Mouse (Mus musculus) heart, postnatal 0 days (tissue): ENCODE measurements at regions not wholly inside any gene's neighbourhood (a gene's known extent, or its start where the extent isn't known, plus 50 kb on each side); places are given as distances from the start of the nearest gene placed in this dataset.
A peak's percentile ranks its signal among the peaks of the same experiment; 100 is the strongest.

ENCODE experiments used
- ATAC-seq: fragments of 200-750 bp; cut with Nextera tagmentation; 2 replicates; pipeline ENCODE4 v1.8.0; 2017; ENCODE audit warnings: low read depth, moderate number of reproducible peaks, moderate library complexity; ENCODE audit not compliant: insufficient read depth
- DNase-seq: peaks from one replicate; pipeline ENCODE4 v3.0.0-alpha.2; 2016; ENCODE audit warnings: low spot score
- H3K27ac ChIP-seq: fragments of 300-500 bp; sonication (generic); 2 replicates; pipeline ENCODE4 v1.5.1; 2014; ENCODE audit warnings: low read depth, mild to moderate bottlenecking
- H3K27me3 ChIP-seq: fragments of 300-500 bp; sonication (generic); 2 replicates; pipeline ENCODE4 v1.6.1; 2014; ENCODE audit warnings: low read length, mixed read lengths; ENCODE audit not compliant: control insufficient read depth, insufficient read depth
- H3K36me3 ChIP-seq: fragments of 300-500 bp; sonication (generic); replicated peaks from 2 replicates; pipeline ENCODE4 v1.6.1; 2014; ENCODE audit warnings: low read length, mixed read lengths; ENCODE audit not compliant: control insufficient read depth, insufficient read depth
- H3K4me1 ChIP-seq: fragments of 300-500 bp; sonication (generic); 2 replicates; pipeline ENCODE4 v1.6.1; 2014; ENCODE audit warnings: antibody characterized with exemption; ENCODE audit not compliant: control insufficient read depth, insufficient read depth
- H3K4me2 ChIP-seq: fragments of 300-500 bp; sonication (generic); 2 replicates; pipeline ENCODE4 v1.6.1; 2014; ENCODE audit warnings: low read depth, mild to moderate bottlenecking, low read length, moderate library complexity
- H3K4me3 ChIP-seq: fragments of 300-500 bp; sonication (generic); 2 replicates; pipeline ENCODE4 v1.5.1; 2014; ENCODE audit warnings: low read depth, low read length
- H3K9ac ChIP-seq: fragments of 300-500 bp; sonication (generic); replicated peaks from 2 replicates; pipeline ENCODE4 v1.6.1; 2014; ENCODE audit warnings: low read depth, low read length, mixed read lengths
- H3K9me3 ChIP-seq: fragments of 300-500 bp; sonication (generic); replicated peaks from 2 replicates; pipeline ENCODE4 v1.6.1; 2016; ENCODE audit warnings: low read length; ENCODE audit not compliant: control insufficient read depth
- CTCF ChIP-seq: IDR thresholded peaks from 2 replicates; pipeline ENCODE4 v1.5.1; 2016; ENCODE audit warnings: antibody characterized with exemption, control low read depth, low read depth
- EP300 ChIP-seq: IDR thresholded peaks from 2 replicates; pipeline ENCODE4 v1.6.1; 2016; ENCODE audit warnings: antibody characterized with exemption, low read depth
- WGBS: fragments of 180-500 bp; shearing (Covaris S2); extraction: QIAGEN DNeasy Blood & Tissue Kit; methylation state at CpG from one replicate; pipeline ENCODE4 v1.1.7; 2014; 5-methylcytosine and 5-hydroxymethylcytosine counted together

DNA sequence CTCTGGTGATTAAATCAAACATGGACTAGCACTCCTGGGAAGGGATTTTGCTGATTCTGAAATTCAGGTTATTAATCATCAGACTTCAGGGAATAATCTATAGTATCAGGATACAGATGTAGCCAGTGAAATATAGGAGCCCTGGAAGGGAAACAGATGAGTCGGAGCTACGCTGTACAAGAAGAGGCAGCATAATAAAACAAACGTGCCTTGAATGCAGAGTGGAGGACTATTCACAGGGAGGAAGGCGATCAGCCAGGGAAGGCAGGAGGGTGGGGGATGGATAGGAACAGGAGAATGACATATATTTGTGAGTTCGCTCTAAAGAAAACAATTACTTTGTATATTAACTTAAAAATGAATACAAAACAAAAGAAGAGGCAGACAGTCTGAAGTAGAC, 286.6 kb upstream of the Got2 start:
- H3K4me1 ChIP-seq, result no peaks in the 10 kb centered on the region
- H3K9me3 ChIP-seq, result no peaks in the 10 kb centered on the region
- no peak overlapping the region for H3K4me3 ChIP-seq
- 80% methylated on average over 5 of the region's 5 CpGs for WGBS
- DNase-seq (no peak), ATAC-seq (no peak)
- H3K36me3 ChIP-seq, result no peaks in the 10 kb centered on the region
- no peak overlapping the region for H3K9ac ChIP-seq
- no peak overlapping the region for H3K4me2 ChIP-seq
- no peaks in the 10 kb centered on the region for H3K27me3 ChIP-seq
- TF ChIP-seq EP300, result no peak
- no peak overlapping the region for H3K27ac ChIP-seq

DNA sequence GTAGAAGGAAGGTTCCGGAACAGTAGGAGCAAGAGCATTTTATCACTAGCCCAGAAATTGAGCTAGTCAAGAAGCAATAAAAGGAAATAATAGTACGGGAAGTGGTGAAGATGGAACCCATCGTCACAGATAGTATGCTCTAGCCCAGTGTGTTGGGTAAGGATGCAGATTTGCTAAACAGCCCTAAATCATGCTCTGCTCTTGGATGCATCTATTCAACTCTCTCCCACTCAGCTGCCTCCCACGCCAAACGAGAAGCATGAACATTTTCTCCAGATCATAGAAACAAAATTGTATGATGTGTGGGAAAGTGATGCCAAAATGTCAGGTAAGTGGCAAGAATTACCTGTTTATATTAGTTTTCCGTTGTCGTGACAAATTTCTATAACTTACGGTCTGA, 276.6 kb upstream of the Got2 start:
- DNase-seq (no peak), ATAC-seq (no peak)
- H3K27ac ChIP-seq, result no peak overlapping the region
- no peaks in the 10 kb centered on the region for H3K36me3 ChIP-seq
- H3K9me3 ChIP-seq, result no peaks in the 10 kb centered on the region
- WGBS, result 80% methylated on average over 8 of the region's 8 CpGs
- H3K9ac ChIP-seq, result no peak overlapping the region
- no peak overlapping the region for H3K4me3 ChIP-seq
- H3K4me2 ChIP-seq, result no peak overlapping the region
- H3K4me1 ChIP-seq, result no peaks in the 10 kb centered on the region
- TF ChIP-seq CTCF (no peak), EP300 (no peak)
- H3K27me3 ChIP-seq, result no peaks in the 10 kb centered on the region

DNA sequence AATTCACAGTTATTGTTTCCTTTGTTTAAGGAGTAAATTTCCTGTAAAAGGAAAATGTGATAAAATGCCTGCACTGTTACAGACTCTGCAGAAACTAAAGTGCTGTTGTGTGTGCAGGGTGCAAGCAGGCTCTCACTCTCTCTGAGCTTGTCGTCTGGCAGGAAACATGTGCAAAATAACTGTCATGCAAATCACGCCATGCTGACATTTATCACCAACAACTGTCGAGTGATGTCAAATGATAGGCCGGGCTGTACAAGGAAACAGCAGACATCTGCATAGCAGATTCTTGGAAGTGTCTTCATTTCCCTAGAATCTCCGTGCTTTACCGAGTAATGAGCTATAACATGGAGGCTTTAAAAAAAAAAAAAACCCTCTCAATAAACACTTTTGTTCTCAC, 271.6 kb upstream of the Got2 start:
- Histone ChIP-seq H3K9me3 (no peaks in the 10 kb centered on the region), H3K4me2 (no peak overlapping the region), H3K4me1 (no peaks in the 10 kb centered on the region), H3K27me3 (no peaks in the 10 kb centered on the region), H3K4me3 (no peak overlapping the region), H3K9ac (no peak overlapping the region), H3K27ac (no peak overlapping the region), H3K36me3 (no peaks in the 10 kb centered on the region)
- ATAC-seq, result peak; percentile 30
- DNase-seq, result no peak
- TF ChIP-seq EP300, result no peak
- 12% methylated on average over 6 of the region's 6 CpGs for WGBS

DNA sequence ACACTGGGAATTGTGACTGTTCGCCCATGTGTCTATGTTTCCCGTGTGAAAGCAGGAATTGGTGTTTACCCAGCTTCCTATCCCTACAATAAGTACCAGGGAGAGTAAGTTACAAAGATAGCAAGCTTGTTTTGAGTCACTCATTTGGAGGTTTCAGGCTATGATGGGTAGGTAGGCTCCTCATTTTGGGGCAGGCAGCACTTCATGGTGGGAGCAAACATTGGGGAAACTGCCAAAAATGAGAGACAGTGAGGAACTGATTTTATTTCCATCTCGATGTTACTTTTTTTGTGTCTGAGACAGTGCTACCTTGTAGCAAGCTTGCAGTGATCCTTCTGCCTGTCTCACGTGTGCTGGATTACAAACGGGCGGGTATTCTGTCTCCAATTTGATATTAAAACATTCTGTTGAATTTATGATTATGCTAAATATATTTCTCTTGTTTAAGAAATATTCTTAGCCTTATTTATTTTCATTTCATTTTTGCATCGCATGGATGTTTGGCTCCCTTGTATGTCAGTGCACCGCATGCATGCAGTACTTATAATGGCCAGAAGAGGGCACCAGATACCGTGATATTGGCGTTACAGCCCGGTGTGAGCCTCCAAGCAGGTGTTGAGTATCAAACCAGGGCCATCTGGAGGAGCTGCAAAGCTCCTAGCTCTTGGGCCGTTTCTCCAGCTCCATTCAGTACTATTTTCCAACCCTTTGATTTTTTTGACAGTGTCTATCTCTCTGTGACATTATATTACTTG, 264.3 kb upstream of the Got2 start:
- H3K4me1 ChIP-seq, result no peaks in the 10 kb centered on the region
- no peak overlapping the region for H3K4me3 ChIP-seq
- no peak overlapping the region for H3K9ac ChIP-seq
- H3K9me3 ChIP-seq, result no peaks in the 10 kb centered on the region
- DNase-seq (no peak), ATAC-seq (no peak)
- no peak overlapping the region for H3K4me2 ChIP-seq
- no peaks in the 10 kb centered on the region for H3K36me3 ChIP-seq
- WGBS, result 40% methylated on average over 12 of the region's 12 CpGs
- H3K27ac ChIP-seq, result no peak overlapping the region
- TF ChIP-seq EP300 (no peak), CTCF (peak; percentile 81)
- no peaks in the 10 kb centered on the region for H3K27me3 ChIP-seq

DNA sequence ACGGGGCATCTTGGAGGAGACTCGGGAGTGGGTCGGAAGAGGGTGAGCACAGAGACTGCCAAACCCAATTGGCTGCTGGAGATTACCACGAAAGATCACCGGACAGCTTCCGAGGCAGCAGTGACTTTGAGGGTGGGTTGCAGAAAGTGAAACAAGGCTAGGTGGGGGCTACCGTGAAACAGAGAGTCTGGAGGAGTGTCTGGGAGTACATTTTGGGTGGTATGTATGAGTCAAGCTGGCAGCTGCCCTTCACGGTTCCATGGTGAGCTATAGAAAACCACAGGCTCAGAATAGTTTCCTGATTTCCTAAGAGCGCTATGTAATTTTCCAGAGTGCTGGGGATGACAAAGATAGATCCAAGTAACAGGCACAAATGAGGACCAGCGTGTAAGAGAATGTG, 263.7 kb upstream of the Got2 start:
- DNase-seq, result no peak
- no peaks in the 10 kb centered on the region for H3K4me1 ChIP-seq
- no peak for ATAC-seq
- H3K36me3 ChIP-seq, result no peaks in the 10 kb centered on the region
- TF ChIP-seq EP300 (no peak), CTCF (no peak)
- no peak overlapping the region for H3K4me3 ChIP-seq
- WGBS, result 55% methylated on average over 10 of the region's 10 CpGs
- no peaks in the 10 kb centered on the region for H3K27me3 ChIP-seq
- H3K9ac ChIP-seq, result no peak overlapping the region
- no peak overlapping the region for H3K4me2 ChIP-seq
- H3K9me3 ChIP-seq, result no peaks in the 10 kb centered on the region
- no peak overlapping the region for H3K27ac ChIP-seq

DNA sequence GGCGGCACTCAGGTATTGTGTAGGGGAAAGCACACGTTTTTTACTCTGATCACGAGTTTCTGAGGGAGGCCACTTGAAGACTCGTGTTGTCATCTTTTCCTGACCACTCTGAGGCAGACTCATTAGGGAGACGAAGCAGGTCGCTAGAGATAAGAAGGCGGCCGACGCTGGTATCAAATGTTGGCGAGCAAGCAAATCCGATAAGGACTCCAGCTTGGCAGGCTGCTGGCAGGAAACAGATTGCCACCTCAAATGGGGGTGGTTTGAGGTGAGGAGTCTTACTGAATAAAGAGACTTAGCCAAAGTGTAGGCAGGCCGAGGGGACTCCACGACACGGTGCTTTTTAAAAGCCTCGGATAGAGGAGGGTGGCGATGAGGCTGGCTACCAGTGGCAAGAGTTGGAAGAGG, 262.7 kb upstream of the Got2 start:
- Histone ChIP-seq H3K9me3 (no peaks in the 10 kb centered on the region), H3K4me1 (no peaks in the 10 kb centered on the region), H3K27ac (no peak overlapping the region), H3K4me3 (0 out of 2 replicates have a peak overlapping the region, but pooled peaks have one; percentile 5), H3K27me3 (no peaks in the 10 kb centered on the region), H3K9ac (no peak overlapping the region), H3K36me3 (no peaks in the 10 kb centered on the region), H3K4me2 (peak overlapping the region; percentile 40)
- WGBS, result 18% methylated on average over 16 of the region's 16 CpGs
- ATAC-seq (no peak), DNase-seq (no peak)
- TF ChIP-seq CTCF (no peak), EP300 (no peak)
